Mouse (Mus musculus): ENCODE data around the gene Fzd5.

DNA sequence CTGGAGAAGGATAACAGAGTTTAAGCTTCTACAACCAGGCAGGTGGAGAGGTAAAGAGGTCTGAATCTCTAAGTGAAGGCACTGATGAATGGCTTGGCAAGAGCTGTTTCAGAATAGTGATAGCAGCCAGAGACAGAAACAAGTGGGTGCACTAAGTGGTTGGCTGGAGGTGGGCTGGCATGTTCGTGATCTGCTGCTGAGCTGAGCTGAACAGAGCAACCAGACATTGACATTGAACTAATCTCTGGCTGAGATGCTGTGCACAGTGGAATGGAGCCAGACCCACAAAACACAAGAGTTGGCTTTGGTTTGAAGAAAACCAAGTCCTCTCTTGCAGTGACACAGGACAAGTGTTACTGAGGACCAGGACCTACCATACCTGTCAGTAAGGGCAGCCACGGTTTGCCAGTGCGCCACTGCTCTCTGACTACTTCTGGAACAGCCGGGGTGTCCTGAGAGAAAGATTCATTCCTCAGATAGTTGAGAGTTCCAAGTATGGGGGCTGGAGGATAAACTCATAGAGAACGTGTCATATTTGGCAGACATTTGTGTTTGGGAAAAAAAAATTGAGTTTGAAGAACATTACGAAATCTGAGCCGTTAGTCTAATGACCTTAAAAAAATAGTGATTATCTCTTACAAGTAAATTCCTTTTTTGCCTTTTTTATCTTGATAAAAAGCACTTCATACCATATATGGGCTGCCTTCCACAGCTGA lies 20.8 kb downstream of the Fzd5 start:
- TF ChIP-seq USF1 (IDR thresholded peaks at IDR 0.05; ENCODE audit: low read depth), result no peak
- no peak for TF ChIP-seq MYOG (IDR thresholded peaks at IDR 0.05; ENCODE audit: control insufficient read depth, extremely low read depth, insufficient read length)
- TF ChIP-seq CTCF (IDR thresholded peaks at IDR 0.05; ENCODE audit: control insufficient read depth, insufficient read depth, insufficient read length), result no peak
- no peak for TF ChIP-seq FOSL1 (IDR thresholded peaks at IDR 0.05; ENCODE audit: insufficient read depth, low read length, poor library complexity, severe bottlenecking)
- TF ChIP-seq MAX (IDR thresholded peaks at IDR 0.05), result no peak
- no peak for TF ChIP-seq MYOD1 (IDR thresholded peaks at IDR 0.05; ENCODE audit: control insufficient read depth, insufficient read length, low read depth)

All from C2C12 (cell line).